Mouse (Mus musculus): Measurements from ENCODE around the gene Pabpn1l.
"Not testable (repeated sequence)": the region's sequence is repeated elsewhere in the genome, so short reads cannot be mapped to it uniquely, and the experiment has no call there.

Pabpn1l gene

GRCm38 (mm10) chr8:122574667-122575251 lies 47.8 kb downstream of the Pabpn1l start:
- no peak for DNase-seq

GRCm38 (mm10) chr8:122574264-122574663 lies 48.3 kb downstream of the Pabpn1l start:
- DNase-seq = no peak

GRCm38 (mm10) chr8:122573577-122573976 lies 49.0 kb downstream of the Pabpn1l start:
- DNase-seq = no peak

GRCm38 (mm10) chr8:122573176-122573575 lies 49.4 kb downstream of the Pabpn1l start:
- DNase-seq = not testable (repeated sequence)

GRCm38 (mm10) chr8:122572751-122573150 lies 49.8 kb downstream of the Pabpn1l start:
- DNase-seq = no peak

- no peak for DNase-seq
These were observed 50.7 kb downstream of the Pabpn1l start for GRCm38 (mm10) chr8:122571750-122572267.

GRCm38 (mm10) chr8:122571153-122571552 lies 51.4 kb downstream of the Pabpn1l start:
- DNase-seq = no peak

- DNase-seq = no peak
These were observed 52.5 kb downstream of the Pabpn1l start for GRCm38 (mm10) chr8:122569996-122570395.
